Mouse (Mus musculus) bone marrow, adult 2 months (tissue): ENCODE results near the gene Snrpb2.

Experiments used
- CTCF ChIP-seq: fragments of 200-500 bp; IDR thresholded peaks from 2 replicates; pipeline ENCODE4 v1.5.1; 2011; ENCODE audit warnings: low read length, control low read depth; ENCODE audit not compliant: control insufficient read depth, insufficient read depth
- POLR2A ChIP-seq: fragments of 200-500 bp; IDR thresholded peaks from 2 replicates; pipeline ENCODE4 v1.6.1; 2011; ENCODE audit warnings: low read depth, mild to moderate bottlenecking, control low read depth, low read length, borderline replicate concordance; ENCODE audit not compliant: control insufficient read depth

DNA sequence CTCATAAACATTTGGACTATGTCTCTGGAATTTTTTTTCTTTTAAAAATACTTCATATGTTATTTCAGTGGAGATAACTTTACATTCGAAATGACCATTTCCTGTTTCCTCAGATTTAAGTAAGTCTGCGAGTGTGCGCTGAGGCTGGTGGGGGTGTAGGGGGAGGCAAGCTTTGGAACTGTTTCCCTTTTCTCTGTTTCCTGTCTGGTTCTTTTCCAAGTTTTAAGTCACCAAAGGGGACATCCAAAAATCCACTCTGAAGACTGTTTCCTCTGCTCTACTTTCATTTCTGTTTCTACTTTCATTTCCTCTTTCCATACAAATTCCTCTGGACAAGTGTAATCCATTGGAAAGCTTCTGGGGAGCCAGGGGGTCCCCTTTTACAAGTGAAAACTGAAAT is 18.9 kb downstream of the Snrpb2 start:
- no peak for TF ChIP-seq POLR2A
- TF ChIP-seq CTCF: no peak
